In the genomic region with DNA sequence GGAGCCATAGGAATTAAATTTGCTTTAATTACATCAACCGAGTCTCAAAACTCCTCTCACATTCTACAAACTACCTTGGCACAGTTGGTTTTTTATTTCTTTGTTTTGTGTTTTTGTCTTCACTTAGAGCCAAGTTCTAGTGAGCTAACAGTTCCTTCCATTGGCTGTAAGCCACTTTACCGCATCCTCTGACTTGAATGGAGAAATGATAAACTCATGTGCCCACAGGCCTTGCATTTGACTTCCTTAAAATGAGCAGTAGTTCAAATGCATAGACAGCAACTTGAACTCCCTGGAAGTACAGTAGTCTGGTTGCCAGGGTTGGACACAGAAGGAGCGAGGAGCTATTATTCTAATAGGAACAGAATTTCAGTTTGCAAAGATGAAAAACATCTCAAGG, we compare ENCODE assay signal across 22 mouse cellular contexts. TPM values are rescaled to one million over a fixed set of nuclear protein-coding genes. Genes with fewer than 3 reads are reported as not detected.
DNase-seq lines count a peak whose midpoint lies in the region; ATAC-seq lines count a peak whose summit lies in the region.
"Had no signal": no experiment of that assay in that cellular context is flagged by ENCODE, and none has a peak within 500 bp of the region (broad histone marks: within the 10 kb centered on the region; RNA-seq: fewer than 3 reads in every experiment).

No protein-coding gene starts in this region.

- intact Hi-C loops in left cerebral cortex, postnatal 4 days (cut with DNase I), result no loop called here

- peak; percentile 18 for DNase-seq in 416B (ENCODE audit: low read depth)
- DNase-seq in MEL-GATA-1-ER (ENCODE audit: extremely low read depth, low read depth), result peak; percentile 67
- no peak for DNase-seq in spleen, postnatal 4 days (ENCODE audit: low spot score in 2 of 2)
- DNase-seq in liver, result no peak
- no peak for DNase-seq in left cerebral cortex, postnatal 4 days
- DNase-seq: adrenal gland, postnatal 10 days; adrenal gland, postnatal 36 days; cerebellum, adult 18-20 months; cerebellum, adult 9-10 months; cerebellum, postnatal 14 days; forebrain, postnatal 0 days; gastrocnemius, adult 2 months; gastrocnemius, postnatal 14 days; heart, adult 18-20 months; heart, postnatal 10 days; heart, postnatal 36 days had no signal

- peak; percentile 44 to 53; a peak in 1 of 4 replicates for ATAC-seq in hematopoietic stem cell, adult 5-6 weeks (replicated peaks in 1 of 2; ENCODE audit: insufficient read depth in 1 of 2, low FRiP score in 2 of 2, low TSS enrichment in 1 of 2, low read depth in 1 of 2, poor library complexity in 2 of 2, severe bottlenecking in 2 of 2)
- ATAC-seq: CD4-positive, CD25-positive, alpha-beta regulatory T cell, adult 4 months; forebrain, embryonic 14.5 days; forebrain, postnatal 0 days; hindbrain, postnatal 0 days; Patski had no signal

RNA-seq across cellular contexts. Expression of gene Ddx4, which starts 9.4 kb away (rescaled TPM):
- total RNA-seq in hematopoietic stem cell, adult 5-6 weeks (2017), result 20.5 and 33.5 TPM in 2 replicates
- 1 to 10 TPM in 1 of 2 experiments, under 1 TPM in 1; 0.92 to 1.0 TPM for total RNA-seq in left cerebral cortex, postnatal 4 days (2021)
- total RNA-seq: gastrocnemius, adult 2 months; gastrocnemius, postnatal 14 days; gastrocnemius, postnatal 4 days had no signal

RNA-seq across cellular contexts. Expression of gene Slc38a9, which starts 17.7 kb away (rescaled TPM):
- total RNA-seq in hematopoietic stem cell, adult 5-6 weeks (2017), result 31.2 and 40.8 TPM in 2 replicates
- total RNA-seq in left cerebral cortex, postnatal 4 days (2021), result 10 to 100 TPM; 17.5 to 20.9 TPM

RNA-seq across cellular contexts. Expression of gene Il31ra, which starts 48.7 kb away (rescaled TPM):
- 1.2 and 2.0 TPM in 2 replicates for total RNA-seq in hematopoietic stem cell, adult 5-6 weeks (2017)
- not detected for total RNA-seq in left cerebral cortex, postnatal 4 days (2021)
- total RNA-seq: heart, adult 18-20 months; heart, postnatal 36 days; hindbrain, postnatal 0 days had no signal

Comparison
In these comparisons a context has a peak if more than half of its experiments do, and no peak if none do; other contexts are left out.
1. DNase-seq: peak in 416B (single experiment) and MEL-GATA-1-ER (single experiment); none in spleen, postnatal 4 days (0 of 2), liver (single experiment) and left cerebral cortex, postnatal 4 days (single experiment).
2. RNA of gene Ddx4, which starts 9.4 kb away (total RNA-seq): 20.5 to 33.5 TPM in hematopoietic stem cell, adult 5-6 weeks; 0.92 to 1.0 TPM in left cerebral cortex, postnatal 4 days; every median in the first group is over 10 times any median in the second.